27 mouse cellular contexts compared by ENCODE assay signal in genomic region chr6:54432191-54432590, GRCm38 (mm10). TPM values are rescaled to one million over a fixed set of nuclear protein-coding genes. Genes with fewer than 3 reads are reported as not detected.
DNase-seq lines count a peak whose midpoint lies in the region; ATAC-seq and TF ChIP-seq lines count a peak whose summit lies in the region.
"Had no signal": no experiment of that assay in that cellular context is flagged by ENCODE, and none has a peak within 500 bp of the region (broad histone marks: within the 10 kb centered on the region; RNA-seq: fewer than 3 reads in every experiment).

No protein-coding gene starts in this region.

- H3K4me3 ChIP-seq in forebrain, embryonic 14.5 days (ENCODE audit: low read depth, low read length): no peak overlapping the region
- H3K4me3 ChIP-seq in forebrain, embryonic 11.5 days (ENCODE audit: low read depth, low read length): no peak overlapping the region
- peak overlapping the region; percentile 66; the same call in 1 of the 2 replicates for H3K4me3 ChIP-seq in heart, embryonic 13.5 days
- no peak overlapping the region for H3K4me3 ChIP-seq in heart, embryonic 12.5 days
- peak overlapping the region; percentile 52 for H3K4me3 ChIP-seq in layer of hippocampus, adult 2 months
- H3K4me3 ChIP-seq in olfactory bulb, adult 2 months (ENCODE audit: insufficient read depth, low read depth, low read length): no peak overlapping the region
- H3K4me3 ChIP-seq: embryonic facial prominence, embryonic 10.5 days; embryonic facial prominence, embryonic 15.5 days; heart, adult 2 months; heart, embryonic 15.5 days; lung, embryonic 15.5 days; midbrain, embryonic 10.5 days; myocyte; neural tube, embryonic 12.5 days had no signal

- H3K4me1 ChIP-seq in forebrain, embryonic 14.5 days (ENCODE audit: control insufficient read depth, insufficient read depth, low read length): peaks cover 15% of the 10 kb centered on the region
- peaks cover 11% of the 10 kb centered on the region; the same call in 1 of the 2 replicates for H3K4me1 ChIP-seq in forebrain, embryonic 11.5 days (replicated peaks; ENCODE audit: control insufficient read depth, insufficient read depth, low read length)
- peaks cover 66% of the 10 kb centered on the region for H3K4me1 ChIP-seq in heart, embryonic 13.5 days
- H3K4me1 ChIP-seq in heart, embryonic 12.5 days (replicated peaks): peaks cover 58% of the 10 kb centered on the region
- peaks cover 23% of the 10 kb centered on the region for H3K4me1 ChIP-seq in olfactory bulb, adult 2 months (ENCODE audit: control insufficient read depth, insufficient read depth, low read length)

- no peak for TF ChIP-seq POLR2A in olfactory bulb, adult 2 months (IDR thresholded peaks at IDR 0.05; ENCODE audit: insufficient read depth, low read depth, low read length)

- no peaks in the 10 kb centered on the region for H3K9me3 ChIP-seq in forebrain, embryonic 14.5 days (replicated peaks; ENCODE audit: control insufficient read depth, low read length)
- no peaks in the 10 kb centered on the region for H3K9me3 ChIP-seq in forebrain, embryonic 11.5 days (ENCODE audit: control insufficient read depth, low read length)
- no peaks in the 10 kb centered on the region for H3K9me3 ChIP-seq in heart, embryonic 13.5 days
- no peaks in the 10 kb centered on the region for H3K9me3 ChIP-seq in heart, embryonic 12.5 days (replicated peaks)
- H3K9me3 ChIP-seq: embryonic facial prominence, embryonic 10.5 days; embryonic facial prominence, embryonic 15.5 days; heart, embryonic 15.5 days; lung, embryonic 15.5 days; midbrain, embryonic 10.5 days; neural tube, embryonic 12.5 days had no signal

- no peak overlapping the region for H3K9ac ChIP-seq in forebrain, embryonic 14.5 days (ENCODE audit: low read length)
- no peak overlapping the region for H3K9ac ChIP-seq in forebrain, embryonic 11.5 days (ENCODE audit: low read length)
- no peak overlapping the region for H3K9ac ChIP-seq in heart, embryonic 13.5 days
- no peak overlapping the region for H3K9ac ChIP-seq in heart, embryonic 12.5 days
- H3K9ac ChIP-seq: embryonic facial prominence, embryonic 15.5 days; heart, embryonic 15.5 days; lung, embryonic 15.5 days; neural tube, embryonic 12.5 days had no signal

- DNase-seq in forebrain, embryonic 14.5 days (ENCODE audit: low spot score): no peak
- no peak for DNase-seq in forebrain, embryonic 11.5 days (ENCODE audit: low spot score)
- no peak for DNase-seq in layer of hippocampus, adult 2 months (ENCODE audit: low spot score in 2 of 2)
- no peak for DNase-seq in layer of hippocampus, postnatal 14 days (ENCODE audit: low spot score in 2 of 2)
- DNase-seq: adrenal gland, postnatal 10 days; gastrocnemius, adult 2 months; gastrocnemius, postnatal 36 days; kidney, adult 9 months; kidney, postnatal 10 days; liver; retina, postnatal 1 day; thymus, postnatal 4 days had no signal

- H3K36me3 ChIP-seq in forebrain, embryonic 14.5 days (ENCODE audit: control insufficient read depth, insufficient read depth, low read length): no peaks in the 10 kb centered on the region
- no peaks in the 10 kb centered on the region for H3K36me3 ChIP-seq in forebrain, embryonic 11.5 days (ENCODE audit: control insufficient read depth, insufficient read depth, low read length)
- H3K36me3 ChIP-seq in heart, embryonic 13.5 days: no peaks in the 10 kb centered on the region
- 0 out of 2 replicates have a peak, but pooled peaks cover 2% of the 10 kb centered on the region for H3K36me3 ChIP-seq in heart, embryonic 12.5 days
- H3K36me3 ChIP-seq: embryonic facial prominence, embryonic 10.5 days; embryonic facial prominence, embryonic 15.5 days; heart, embryonic 15.5 days; lung, embryonic 15.5 days; midbrain, embryonic 10.5 days; neural tube, embryonic 12.5 days had no signal

- no peak for TF ChIP-seq CTCF in layer of hippocampus, adult 2 months (conservative IDR thresholded peaks at IDR 0.05)
- TF ChIP-seq CTCF in olfactory bulb, adult 2 months (IDR thresholded peaks at IDR 0.05; ENCODE audit: insufficient read depth, low read depth, low read length): no peak

- H3K27me3 ChIP-seq in forebrain, embryonic 14.5 days (replicated peaks; ENCODE audit: control insufficient read depth, insufficient read depth, low read length): peaks cover 5% of the 10 kb centered on the region; the same call in 1 of the 2 replicates
- peaks cover 12% of the 10 kb centered on the region for H3K27me3 ChIP-seq in forebrain, embryonic 11.5 days (ENCODE audit: control insufficient read depth, insufficient read depth, low read length)
- peaks cover 24% of the 10 kb centered on the region for H3K27me3 ChIP-seq in heart, embryonic 13.5 days (replicated peaks)
- H3K27me3 ChIP-seq in heart, embryonic 12.5 days (replicated peaks): peaks cover 6% of the 10 kb centered on the region

- 72% methylated on average over 9 of the region's 9 CpGs for WGBS in forebrain, embryonic 14.5 days
- 84% methylated on average over 9 of the region's 9 CpGs for WGBS in forebrain, embryonic 11.5 days
- WGBS in heart, embryonic 13.5 days: 84% methylated on average over 9 of the region's 9 CpGs
- WGBS in heart, embryonic 12.5 days: 85% methylated on average over 9 of the region's 9 CpGs
- 77% methylated on average over 9 of the region's 9 CpGs for WGBS in olfactory bulb, adult 2 months

- H3K4me2 ChIP-seq in forebrain, embryonic 14.5 days (ENCODE audit: low read length): peak overlapping the region; percentile 23; the same call in 1 of the 2 replicates
- no peak overlapping the region for H3K4me2 ChIP-seq in forebrain, embryonic 11.5 days (ENCODE audit: low read depth, low read length, severe bottlenecking)
- H3K4me2 ChIP-seq in heart, embryonic 13.5 days: peak overlapping the region; percentile 82
- H3K4me2 ChIP-seq in heart, embryonic 12.5 days: no peak overlapping the region
- H3K4me2 ChIP-seq: embryonic facial prominence, embryonic 15.5 days; lung, embryonic 15.5 days; neural tube, embryonic 12.5 days had no signal

- no peak for ATAC-seq in forebrain, embryonic 14.5 days
- ATAC-seq in forebrain, embryonic 11.5 days (replicated peaks; ENCODE audit: low FRiP score): no peak
- no peak for ATAC-seq in heart, embryonic 13.5 days (ENCODE audit: extremely low read depth, insufficient number of reproducible peaks, low FRiP score, low TSS enrichment)
- ATAC-seq in heart, embryonic 12.5 days (ENCODE audit: insufficient number of reproducible peaks, low FRiP score): no peak
- ATAC-seq: intestine, postnatal 0 days; Patski had no signal

- no peak overlapping the region for H3K27ac ChIP-seq in forebrain, embryonic 14.5 days (ENCODE audit: low read depth, low read length)
- H3K27ac ChIP-seq in forebrain, embryonic 11.5 days (ENCODE audit: low read depth, low read length): no peak overlapping the region
- H3K27ac ChIP-seq in heart, embryonic 13.5 days (replicated peaks): no peak overlapping the region
- H3K27ac ChIP-seq in heart, embryonic 12.5 days (ENCODE audit: poor library complexity, severe bottlenecking): no peak overlapping the region
- H3K27ac ChIP-seq in layer of hippocampus, adult 2 months: peak overlapping the region; percentile 94
- peak overlapping the region; percentile 75 for H3K27ac ChIP-seq in olfactory bulb, adult 2 months (ENCODE audit: insufficient read depth, low read depth, low read length)
- H3K27ac ChIP-seq: embryonic facial prominence, embryonic 10.5 days; embryonic facial prominence, embryonic 15.5 days; heart, adult 2 months; heart, embryonic 15.5 days; lung, embryonic 15.5 days; midbrain, embryonic 10.5 days; neural tube, embryonic 12.5 days had no signal

RNA-seq across cellular contexts. Expression of gene Wipf3, which starts 2.8 kb away (rescaled TPM):
- 2.6 and 3.0 TPM in 2 replicates for polyA plus RNA-seq in forebrain, embryonic 14.5 days (2014; fragmentation: Nextera tagmentation; extraction: Ambion mirVana)
- polyA plus RNA-seq in forebrain, embryonic 11.5 days (2014; fragmentation: Nextera tagmentation; extraction: Ambion mirVana): 0.96 and 1.3 TPM in 2 replicates
- 4.4 and 4.5 TPM in 2 replicates for polyA plus RNA-seq in heart, embryonic 13.5 days (2015; fragmentation: Nextera tagmentation; extraction: Ambion mirVana)
- 4.8 and 4.9 TPM in 2 replicates for polyA plus RNA-seq in heart, embryonic 12.5 days (2016; fragmentation: Nextera tagmentation; extraction: Ambion mirVana)
- total RNA-seq in layer of hippocampus, adult 2 months (2021): 100 to 1,000 TPM; 399 to 401 TPM
- 100 to 1,000 TPM; 281 to 284 TPM for total RNA-seq in layer of hippocampus, postnatal 14 days (2021)
- not detected in 2 replicates for polyA plus RNA-seq in olfactory bulb, adult 2 months (2012; ENCODE audit: insufficient read depth, insufficient read length, low replicate concordance, missing spikeins)
- total RNA-seq: megakaryocyte progenitor cell, adult 5-6 weeks; MEL had no signal

Comparison
In these comparisons a context has a peak if more than half of its experiments do, and no peak if none do; other contexts are left out.
1. H3K4me2 ChIP-seq: peak in forebrain, embryonic 14.5 days (single experiment) and heart, embryonic 13.5 days (single experiment); none in forebrain, embryonic 11.5 days (single experiment) and heart, embryonic 12.5 days (single experiment).
2. H3K4me3 ChIP-seq: peak in heart, embryonic 13.5 days (single experiment) and layer of hippocampus, adult 2 months (single experiment); none in forebrain, embryonic 14.5 days (single experiment), forebrain, embryonic 11.5 days (single experiment), heart, embryonic 12.5 days (single experiment) and olfactory bulb, adult 2 months (single experiment).
3. H3K27ac ChIP-seq: peak in layer of hippocampus, adult 2 months (single experiment) and olfactory bulb, adult 2 months (single experiment); none in forebrain, embryonic 14.5 days (single experiment), forebrain, embryonic 11.5 days (single experiment), heart, embryonic 13.5 days (single experiment) and heart, embryonic 12.5 days (single experiment).